Mouse (Mus musculus): Measurements from ENCODE around the gene Tmed11. TPM values are rescaled to one million over a fixed set of nuclear protein-coding genes. Genes with fewer than 3 reads are reported as not detected.
"Not testable (repeated sequence)": the region's sequence is repeated elsewhere in the genome, so short reads cannot be mapped to it uniquely, and the experiment has no call there.

The Tmed11 gene
- not detected for polyA plus RNA-seq (2012; fragmentation: generic; extraction: Trizol)

GRCm38 (mm10) chr5:108795263-108795662, at the start of gene Tmed11:
TSS of gene Tmed11 (minus strand) at chr5:108795363.
- H3ac ChIP-seq (ENCODE audit: control insufficient read depth, insufficient read length); H3K4me3 ChIP-seq; H3K4me2 ChIP-seq (ENCODE audit: low read depth); H3K27me3 ChIP-seq (ENCODE audit: control insufficient read depth, insufficient read depth, insufficient read length); H3K79me2 ChIP-seq (ENCODE audit: control insufficient read depth, insufficient read depth); H3K36me3 ChIP-seq (ENCODE audit: control insufficient read depth, insufficient read depth): not testable (repeated sequence)

DNA sequence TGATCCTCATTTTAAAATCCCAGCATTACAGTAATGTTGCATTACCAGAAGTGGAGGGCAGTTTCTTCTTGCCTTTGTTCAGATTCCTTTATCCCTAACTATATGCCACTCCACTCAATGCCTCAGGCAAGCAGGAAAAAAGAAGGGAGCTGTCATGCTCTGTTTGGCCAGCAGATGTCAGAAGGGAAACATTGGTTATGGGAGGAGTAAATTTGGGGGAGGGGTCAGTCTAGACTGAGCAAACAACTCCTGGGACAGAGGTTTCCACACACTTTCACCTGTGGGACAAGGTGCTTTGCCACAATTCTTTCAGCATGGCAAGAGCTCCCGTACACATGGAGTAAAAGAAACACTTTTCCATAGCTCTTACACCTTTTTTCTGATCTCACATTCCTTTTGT, 41.0 kb upstream of the Tmed11 start:
- Histone ChIP-seq H3K4me2 (ENCODE audit: low read depth) (no peak overlapping the region), H3ac (ENCODE audit: control insufficient read depth, insufficient read length) (no peak overlapping the region), H3K27me3 (ENCODE audit: control insufficient read depth, insufficient read depth, insufficient read length) (no peaks in the 10 kb centered on the region), H3K79me2 (ENCODE audit: control insufficient read depth, insufficient read depth) (no peaks in the 10 kb centered on the region), H3K4me3 (no peak overlapping the region), H3K36me3 (ENCODE audit: control insufficient read depth, insufficient read depth) (no peaks in the 10 kb centered on the region)
- TF ChIP-seq TCF12 (IDR thresholded peaks at IDR 0.05; ENCODE audit: insufficient read depth, poor library complexity, severe bottlenecking) (no peak), MAX (IDR thresholded peaks at IDR 0.05; ENCODE audit: low read depth) (no peak), TCF3 (IDR thresholded peaks at IDR 0.05; ENCODE audit: insufficient read length, low read depth) (no peak), POLR2A (IDR thresholded peaks at IDR 0.05; ENCODE audit: insufficient read length, low read depth) (no peak), E2F4 (IDR thresholded peaks at IDR 0.05; ENCODE audit: insufficient read depth) (no peak), CEBPB (IDR thresholded peaks at IDR 0.05; ENCODE audit: insufficient read depth, poor library complexity, severe bottlenecking) (no peak), MYOD1 (IDR thresholded peaks at IDR 0.05; ENCODE audit: control insufficient read depth in 1 of 3, insufficient read length in 2 of 3, low read depth in 2 of 3) (no peak), POLR2AphosphoS2 (IDR thresholded peaks at IDR 0.05; ENCODE audit: insufficient read length, low read depth) (no peak), SRF (IDR thresholded peaks at IDR 0.05; ENCODE audit: control insufficient read depth, insufficient read length, low read depth) (no peak), MYOG (IDR thresholded peaks at IDR 0.05; ENCODE audit: control insufficient read depth in 1 of 3, insufficient read depth in 1 of 3, insufficient read length in 2 of 3, low read depth in 2 of 3) (no peak), REST (IDR thresholded peaks at IDR 0.05; ENCODE audit: insufficient read depth, insufficient read length) (no peak), USF1 (IDR thresholded peaks at IDR 0.05; ENCODE audit: low read depth) (no peak)

DNA sequence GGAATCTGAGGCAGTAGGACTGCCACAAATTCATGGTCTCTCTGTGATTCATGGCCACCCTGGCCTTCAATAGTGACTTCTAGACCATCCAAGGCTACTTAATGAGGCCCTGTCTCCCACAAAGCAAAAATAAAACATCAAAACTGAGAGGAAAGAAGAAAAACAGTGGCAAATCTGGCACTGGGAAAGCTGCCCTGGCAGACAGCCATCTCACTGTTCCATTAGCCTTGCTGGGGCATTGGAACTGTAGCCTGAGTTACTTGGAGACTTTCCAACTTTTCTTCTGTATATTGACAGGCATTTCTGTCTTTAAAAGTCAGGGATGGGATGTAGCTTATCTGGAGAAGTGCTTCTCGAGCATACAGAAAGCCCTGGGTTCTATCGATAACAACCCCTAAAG, 28.1 kb upstream of the Tmed11 start:
- H3K4me2 ChIP-seq (ENCODE audit: low read depth), result no peak overlapping the region
- H3ac ChIP-seq (ENCODE audit: control insufficient read depth, insufficient read length), result no peak overlapping the region
- no peak for TF ChIP-seq TCF12 (IDR thresholded peaks at IDR 0.05; ENCODE audit: insufficient read depth, poor library complexity, severe bottlenecking)
- TF ChIP-seq SRF (IDR thresholded peaks at IDR 0.05; ENCODE audit: control insufficient read depth, insufficient read length, low read depth), result no peak
- TF ChIP-seq MYOD1 (IDR thresholded peaks at IDR 0.05; ENCODE audit: control insufficient read depth in 1 of 3, insufficient read length in 2 of 3, low read depth in 2 of 3), result no peak
- TF ChIP-seq TCF3 (IDR thresholded peaks at IDR 0.05; ENCODE audit: insufficient read length, low read depth), result no peak
- TF ChIP-seq E2F4 (IDR thresholded peaks at IDR 0.05; ENCODE audit: insufficient read depth), result no peak
- TF ChIP-seq MYOG (IDR thresholded peaks at IDR 0.05; ENCODE audit: control insufficient read depth in 1 of 3, insufficient read depth in 1 of 3, insufficient read length in 2 of 3, low read depth in 2 of 3), result no peak
- TF ChIP-seq POLR2A (IDR thresholded peaks at IDR 0.05; ENCODE audit: insufficient read length, low read depth), result no peak
- TF ChIP-seq CEBPB (IDR thresholded peaks at IDR 0.05; ENCODE audit: insufficient read depth, poor library complexity, severe bottlenecking), result no peak
- no peak for TF ChIP-seq POLR2AphosphoS2 (IDR thresholded peaks at IDR 0.05; ENCODE audit: insufficient read length, low read depth)
- no peak for TF ChIP-seq MAX (IDR thresholded peaks at IDR 0.05; ENCODE audit: low read depth)
- TF ChIP-seq REST (IDR thresholded peaks at IDR 0.05; ENCODE audit: insufficient read depth, insufficient read length), result no peak
- no peak for TF ChIP-seq USF1 (IDR thresholded peaks at IDR 0.05; ENCODE audit: low read depth)
- no peaks in the 10 kb centered on the region for H3K79me2 ChIP-seq (ENCODE audit: control insufficient read depth, insufficient read depth)
- no peaks in the 10 kb centered on the region for H3K27me3 ChIP-seq (ENCODE audit: control insufficient read depth, insufficient read depth, insufficient read length)
- H3K4me3 ChIP-seq, result no peak overlapping the region
- no peaks in the 10 kb centered on the region for H3K36me3 ChIP-seq (ENCODE audit: control insufficient read depth, insufficient read depth)

DNA sequence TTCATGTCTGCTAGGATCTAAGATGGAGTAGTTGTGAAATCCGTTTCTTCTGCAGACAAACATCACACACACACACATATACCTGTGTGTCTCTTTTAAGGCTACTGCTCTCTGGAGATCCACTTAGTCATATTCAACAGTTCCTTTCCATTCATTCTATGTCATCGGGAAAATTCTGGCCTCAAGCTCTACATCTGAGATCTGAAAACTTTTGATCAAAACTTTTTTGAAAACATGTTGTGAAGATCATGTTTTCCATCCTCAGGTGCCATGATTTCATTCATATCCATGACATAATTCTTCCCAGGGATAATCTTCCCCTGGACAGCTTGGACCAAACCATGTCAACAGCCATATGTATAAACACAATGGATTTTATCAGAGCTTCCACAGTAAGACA, 13.6 kb upstream of the Tmed11 start, which contains the start of gene Vmn2r8:
Gene Vmn2r8 (minus strand): TSS at position 101 of the 400 bp plus-strand sequence.
- not testable (repeated sequence) for H3K4me2 ChIP-seq (ENCODE audit: low read depth); H3K27me3 ChIP-seq (ENCODE audit: control insufficient read depth, insufficient read depth, insufficient read length); H3K4me3 ChIP-seq; H3ac ChIP-seq (ENCODE audit: control insufficient read depth, insufficient read length); H3K36me3 ChIP-seq (ENCODE audit: control insufficient read depth, insufficient read depth); H3K79me2 ChIP-seq (ENCODE audit: control insufficient read depth, insufficient read depth)

DNA sequence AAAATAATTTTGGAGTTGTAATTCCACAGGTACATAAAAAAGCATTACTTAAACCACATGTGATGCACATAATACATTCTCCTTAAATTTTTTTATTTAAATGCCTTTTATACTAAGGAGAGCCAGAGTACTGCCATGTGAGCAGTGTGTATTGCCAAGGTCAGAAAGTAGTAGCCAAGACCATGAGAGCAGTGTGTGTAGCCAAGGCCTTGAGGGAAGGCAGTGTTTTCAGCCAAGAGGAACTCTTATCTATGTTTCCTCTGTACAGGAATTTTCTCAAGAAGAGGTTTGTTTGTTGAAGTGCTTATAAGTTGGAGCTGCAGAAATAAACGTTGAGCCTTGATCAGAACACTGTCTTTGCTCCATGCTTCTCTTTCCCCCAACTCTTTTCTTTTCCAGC, 8.5 kb upstream of the Tmed11 start:
- no peak overlapping the region for H3ac ChIP-seq (ENCODE audit: control insufficient read depth, insufficient read length)
- no peak overlapping the region for H3K4me3 ChIP-seq
- no peaks in the 10 kb centered on the region for H3K36me3 ChIP-seq (ENCODE audit: control insufficient read depth, insufficient read depth)
- H3K79me2 ChIP-seq (ENCODE audit: control insufficient read depth, insufficient read depth), result no peaks in the 10 kb centered on the region
- no peak for TF ChIP-seq MYOD1 (IDR thresholded peaks at IDR 0.05; ENCODE audit: control insufficient read depth in 1 of 3, insufficient read length in 2 of 3, low read depth in 2 of 3)
- no peak for TF ChIP-seq CEBPB (IDR thresholded peaks at IDR 0.05; ENCODE audit: insufficient read depth, poor library complexity, severe bottlenecking)
- no peak for TF ChIP-seq POLR2AphosphoS2 (IDR thresholded peaks at IDR 0.05; ENCODE audit: insufficient read length, low read depth)
- no peaks in the 10 kb centered on the region for H3K27me3 ChIP-seq (ENCODE audit: control insufficient read depth, insufficient read depth, insufficient read length)
- no peak overlapping the region for H3K4me2 ChIP-seq (ENCODE audit: low read depth)

DNA sequence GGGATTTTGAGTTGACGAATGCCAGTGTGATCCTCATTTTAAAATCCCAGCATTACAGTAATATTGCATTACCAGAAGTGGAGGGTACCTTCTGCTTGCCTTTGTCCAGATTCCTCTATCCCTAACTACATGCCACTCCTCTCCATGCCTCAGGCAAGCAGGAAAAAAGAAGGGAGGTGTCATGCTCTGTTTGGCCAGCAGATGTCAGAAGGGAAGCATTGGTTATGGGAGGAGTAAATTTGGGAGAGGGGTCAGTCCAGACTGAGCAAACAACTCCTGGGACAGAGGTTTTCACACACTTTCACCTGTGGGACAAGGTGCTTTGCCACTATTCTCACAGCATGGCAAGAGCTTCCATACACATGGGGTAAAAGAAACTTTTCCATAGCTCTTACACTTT, 4.8 kb downstream of the Tmed11 start:
- not testable (repeated sequence) for H3K4me3 ChIP-seq; H3K4me2 ChIP-seq (ENCODE audit: low read depth); H3K79me2 ChIP-seq (ENCODE audit: control insufficient read depth, insufficient read depth); H3K27me3 ChIP-seq (ENCODE audit: control insufficient read depth, insufficient read depth, insufficient read length); H3K36me3 ChIP-seq (ENCODE audit: control insufficient read depth, insufficient read depth); H3ac ChIP-seq (ENCODE audit: control insufficient read depth, insufficient read length)

All from myocyte (in vitro differentiated cells).